Mouse (Mus musculus) intestine, embryonic 14.5 days (tissue): ENCODE measurements at regions not wholly inside any gene's neighbourhood (a gene's known extent, or its start where the extent isn't known, plus 50 kb on each side); places are given as distances from the start of the nearest gene placed in this dataset.

Experiments
- ATAC-seq: fragments of 200-750 bp; cut with Nextera tagmentation; replicated peaks from 2 replicates; pipeline ENCODE4 v1.8.0; 2017; ENCODE audit warnings: low read depth, moderate number of reproducible peaks, moderate TSS enrichment, moderate library complexity; ENCODE audit not compliant: low FRiP score, low TSS enrichment
- DNase-seq: peaks from one replicate; pipeline ENCODE4 v3.0.0-alpha.2; 2018; ENCODE audit warnings: low spot score
- H3K27ac ChIP-seq: fragments of 300-500 bp; sonication (generic); 2 replicates; pipeline ENCODE4 v1.5.1; 2014; ENCODE audit warnings: low read depth, mild to moderate bottlenecking, control low read depth
- H3K27me3 ChIP-seq: fragments of 300-500 bp; sonication (generic); replicated peaks from 2 replicates; pipeline ENCODE4 v1.6.1; 2014; ENCODE audit warnings: low read length, control low read depth; ENCODE audit not compliant: control insufficient read depth, insufficient read depth
- H3K36me3 ChIP-seq: fragments of 300-500 bp; sonication (generic); 2 replicates; pipeline ENCODE4 v1.6.1; 2014; ENCODE audit warnings: low read length, control low read depth; ENCODE audit not compliant: control insufficient read depth, insufficient read depth
- H3K4me1 ChIP-seq: fragments of 300-500 bp; sonication (generic); replicated peaks from 2 replicates; pipeline ENCODE4 v1.6.1; 2014; ENCODE audit warnings: low read length, control low read depth, mixed read lengths; ENCODE audit not compliant: control insufficient read depth, insufficient read depth
- H3K4me2 ChIP-seq: fragments of 300-500 bp; sonication (generic); 2 replicates; pipeline ENCODE4 v1.6.1; 2014; ENCODE audit warnings: low read length
- H3K4me3 ChIP-seq: fragments of 300-500 bp; sonication (generic); 2 replicates; pipeline ENCODE4 v1.5.1; 2014; ENCODE audit warnings: low read depth, low read length, control low read depth, mixed read lengths
- H3K9ac ChIP-seq: fragments of 300-500 bp; sonication (generic); 2 replicates; pipeline ENCODE4 v1.6.1; 2014; ENCODE audit warnings: mild to moderate bottlenecking, low read length
- H3K9me3 ChIP-seq: fragments of 300-500 bp; sonication (generic); 2 replicates; pipeline ENCODE4 v1.6.1; 2016; ENCODE audit warnings: low read length, control low read depth; ENCODE audit not compliant: control insufficient read depth
- WGBS: fragments of 180-500 bp; shearing (Covaris S2); extraction: QIAGEN DNeasy Blood & Tissue Kit; methylation state at CpG from one replicate; pipeline ENCODE4 v1.1.7; 2014; 5-methylcytosine and 5-hydroxymethylcytosine counted together

- Histone ChIP-seq H3K4me3 (no peak overlapping the region), H3K9ac (no peak overlapping the region), H3K4me2 (no peak overlapping the region), H3K9me3 (no peaks in the 10 kb centered on the region), H3K36me3 (no peaks in the 10 kb centered on the region), H3K27me3 (no peaks in the 10 kb centered on the region), H3K27ac (no peak overlapping the region), H3K4me1 (no peaks in the 10 kb centered on the region)
- WGBS = 71% methylated on average over 2 of the region's 2 CpGs
- ATAC-seq (no peak), DNase-seq (no peak)
These were observed 132.5 kb upstream of the Dcn start for GRCm38 (mm10) chr10:97346949-97347348.

GRCm38 (mm10) chr10:97368625-97369024, 110.8 kb upstream of the Dcn start:
- H3K27ac ChIP-seq = no peak overlapping the region
- no peaks in the 10 kb centered on the region for H3K36me3 ChIP-seq
- no peak overlapping the region for H3K4me2 ChIP-seq
- no peaks in the 10 kb centered on the region for H3K27me3 ChIP-seq
- H3K9ac ChIP-seq = no peak overlapping the region
- DNase-seq (no peak), ATAC-seq (no peak)
- no peaks in the 10 kb centered on the region for H3K4me1 ChIP-seq
- H3K9me3 ChIP-seq = no peaks in the 10 kb centered on the region
- H3K4me3 ChIP-seq = no peak overlapping the region
- WGBS = 56% methylated on average over 3 of the region's 3 CpGs

GRCm38 (mm10) chr10:97375824-97376223, 103.6 kb upstream of the Dcn start:
- DNase-seq (peak; percentile 78), ATAC-seq (no peak)
- H3K9ac ChIP-seq = no peak overlapping the region
- 0 out of 2 replicates have a peak, but pooled peaks cover 7% of the 10 kb centered on the region for H3K4me1 ChIP-seq
- no peak overlapping the region for H3K4me2 ChIP-seq
- no peaks in the 10 kb centered on the region for H3K9me3 ChIP-seq
- 13% methylated on average over 2 of the region's 2 CpGs for WGBS
- H3K4me3 ChIP-seq = no peak overlapping the region
- peak overlapping the region; percentile 73 for H3K27ac ChIP-seq
- no peaks in the 10 kb centered on the region for H3K27me3 ChIP-seq
- H3K36me3 ChIP-seq = no peaks in the 10 kb centered on the region

GRCm38 (mm10) chr10:97376376-97376775, 103.0 kb upstream of the Dcn start:
- WGBS = 31% methylated on average over 4 of the region's 4 CpGs
- no peaks in the 10 kb centered on the region for H3K27me3 ChIP-seq
- H3K4me1 ChIP-seq = 0 out of 2 replicates have a peak, but pooled peaks cover 7% of the 10 kb centered on the region
- H3K4me3 ChIP-seq = no peak overlapping the region
- DNase-seq (peak; percentile 53), ATAC-seq (0 out of 2 replicates have a peak, but pooled peaks have one; percentile 23)
- no peaks in the 10 kb centered on the region for H3K9me3 ChIP-seq
- no peak overlapping the region for H3K4me2 ChIP-seq
- H3K27ac ChIP-seq = peak overlapping the region; percentile 73
- H3K9ac ChIP-seq = no peak overlapping the region
- H3K36me3 ChIP-seq = no peaks in the 10 kb centered on the region

- Histone ChIP-seq H3K9me3 (no peaks in the 10 kb centered on the region), H3K36me3 (no peaks in the 10 kb centered on the region), H3K4me3 (no peak overlapping the region), H3K9ac (no peak overlapping the region), H3K27me3 (no peaks in the 10 kb centered on the region), H3K4me1 (0 out of 2 replicates have a peak, but pooled peaks cover 7% of the 10 kb centered on the region), H3K4me2 (no peak overlapping the region), H3K27ac (no peak overlapping the region)
- no peak for DNase-seq
- ATAC-seq = no peak
These were observed 97.8 kb upstream of the Dcn start for GRCm38 (mm10) chr10:97381586-97381985.

GRCm38 (mm10) chr10:97383881-97384280, 95.5 kb upstream of the Dcn start:
- DNase-seq (no peak), ATAC-seq (no peak)
- H3K9me3 ChIP-seq = no peaks in the 10 kb centered on the region
- WGBS = 92% methylated on average over 1 of the region's 1 CpGs
- H3K4me1 ChIP-seq = 0 out of 2 replicates have a peak, but pooled peaks cover 3% of the 10 kb centered on the region
- H3K27ac ChIP-seq = no peak overlapping the region
- H3K4me3 ChIP-seq = no peak overlapping the region
- H3K4me2 ChIP-seq = no peak overlapping the region
- no peaks in the 10 kb centered on the region for H3K36me3 ChIP-seq
- H3K27me3 ChIP-seq = no peaks in the 10 kb centered on the region
- no peak overlapping the region for H3K9ac ChIP-seq

- no peak for ATAC-seq
- no peaks in the 10 kb centered on the region for H3K27me3 ChIP-seq
- H3K4me1 ChIP-seq = no peaks in the 10 kb centered on the region
- no peak overlapping the region for H3K4me2 ChIP-seq
- no peak overlapping the region for H3K9ac ChIP-seq
- DNase-seq = no peak
- no peaks in the 10 kb centered on the region for H3K9me3 ChIP-seq
- no peak overlapping the region for H3K4me3 ChIP-seq
- WGBS = 50% methylated on average over 3 of the region's 3 CpGs
- H3K36me3 ChIP-seq = no peaks in the 10 kb centered on the region
- H3K27ac ChIP-seq = no peak overlapping the region
These were observed 92.1 kb upstream of the Dcn start for GRCm38 (mm10) chr10:97387196-97387876.

GRCm38 (mm10) chr10:97389647-97390590, 89.5 kb upstream of the Dcn start:
- no peaks in the 10 kb centered on the region for H3K4me1 ChIP-seq
- no peak overlapping the region for H3K4me3 ChIP-seq
- no peaks in the 10 kb centered on the region for H3K36me3 ChIP-seq
- ATAC-seq = no peak
- no peaks in the 10 kb centered on the region for H3K9me3 ChIP-seq
- no peak overlapping the region for H3K27ac ChIP-seq
- no peak overlapping the region for H3K4me2 ChIP-seq
- no peak for DNase-seq
- H3K9ac ChIP-seq = no peak overlapping the region
- 68% methylated on average over 7 of the region's 7 CpGs for WGBS
- no peaks in the 10 kb centered on the region for H3K27me3 ChIP-seq
